Mouse (Mus musculus) neural tube, embryonic 12.5 days (tissue): ENCODE measurements at regions not wholly inside any gene's neighbourhood (a gene's known extent, or its start where the extent isn't known, plus 50 kb on each side); places are given as distances from the start of the nearest gene placed in this dataset.
"Not testable (repeated sequence)": the region's sequence is repeated elsewhere in the genome, so short reads cannot be mapped to it uniquely, and the experiment has no call there.

Experiments used
- ATAC-seq: fragments of 200-750 bp; cut with Nextera tagmentation; 2 replicates; pipeline ENCODE4 v1.8.0; 2017; ENCODE audit warnings: low read depth, mild to moderate bottlenecking, moderate TSS enrichment, moderate library complexity; ENCODE audit not compliant: low FRiP score
- H3K27ac ChIP-seq: fragments of 300-500 bp; sonication (generic); 2 replicates; pipeline ENCODE4 v1.5.1; 2016
- H3K27me3 ChIP-seq: fragments of 300-500 bp; sonication (generic); replicated peaks from 2 replicates; pipeline ENCODE4 v1.6.1; 2016; ENCODE audit warnings: mild to moderate bottlenecking
- H3K36me3 ChIP-seq: fragments of 300-500 bp; sonication (generic); 2 replicates; pipeline ENCODE4 v1.6.1; 2016; ENCODE audit warnings: mild to moderate bottlenecking
- H3K4me1 ChIP-seq: fragments of 300-500 bp; sonication (generic); 2 replicates; pipeline ENCODE4 v1.6.1; 2016
- H3K4me2 ChIP-seq: fragments of 300-500 bp; sonication (generic); replicated peaks from 2 replicates; pipeline ENCODE4 v1.6.1; 2016; ENCODE audit warnings: mild to moderate bottlenecking
- H3K4me3 ChIP-seq: fragments of 300-500 bp; sonication (generic); 2 replicates; pipeline ENCODE4 v1.5.1; 2016
- H3K9ac ChIP-seq: fragments of 300-500 bp; sonication (generic); 2 replicates; pipeline ENCODE4 v1.6.1; 2016; ENCODE audit warnings: mild to moderate bottlenecking
- H3K9me3 ChIP-seq: fragments of 300-500 bp; sonication (generic); 2 replicates; pipeline ENCODE4 v1.6.1; 2016; ENCODE audit warnings: mild to moderate bottlenecking
- WGBS: fragments of 180-500 bp; shearing (Covaris S2); methylation state at CpG from one replicate; pipeline ENCODE4 v1.1.7; 2016; 5-methylcytosine and 5-hydroxymethylcytosine counted together

GRCm38 (mm10) chr15:9954941-9955340, 206.3 kb upstream of the Spef2 start:
- Histone ChIP-seq H3K36me3 (no peaks in the 10 kb centered on the region), H3K4me3 (no peak overlapping the region), H3K27ac (no peak overlapping the region), H3K9ac (no peak overlapping the region), H3K9me3 (no peaks in the 10 kb centered on the region), H3K4me2 (no peak overlapping the region), H3K4me1 (no peaks in the 10 kb centered on the region), H3K27me3 (no peaks in the 10 kb centered on the region)
- no peak for ATAC-seq
- WGBS: 84% methylated on average over 2 of the region's 2 CpGs

GRCm38 (mm10) chr15:9974999-9975398, 202.0 kb upstream of the Prlr start:
- Histone ChIP-seq H3K4me2 (no peak overlapping the region), H3K27ac (no peak overlapping the region), H3K27me3 (no peaks in the 10 kb centered on the region), H3K9me3 (no peaks in the 10 kb centered on the region), H3K36me3 (no peaks in the 10 kb centered on the region), H3K9ac (no peak overlapping the region), H3K4me3 (no peak overlapping the region), H3K4me1 (no peaks in the 10 kb centered on the region)
- ATAC-seq: no peak
- 79% methylated on average over 4 of the region's 4 CpGs for WGBS

DNA sequence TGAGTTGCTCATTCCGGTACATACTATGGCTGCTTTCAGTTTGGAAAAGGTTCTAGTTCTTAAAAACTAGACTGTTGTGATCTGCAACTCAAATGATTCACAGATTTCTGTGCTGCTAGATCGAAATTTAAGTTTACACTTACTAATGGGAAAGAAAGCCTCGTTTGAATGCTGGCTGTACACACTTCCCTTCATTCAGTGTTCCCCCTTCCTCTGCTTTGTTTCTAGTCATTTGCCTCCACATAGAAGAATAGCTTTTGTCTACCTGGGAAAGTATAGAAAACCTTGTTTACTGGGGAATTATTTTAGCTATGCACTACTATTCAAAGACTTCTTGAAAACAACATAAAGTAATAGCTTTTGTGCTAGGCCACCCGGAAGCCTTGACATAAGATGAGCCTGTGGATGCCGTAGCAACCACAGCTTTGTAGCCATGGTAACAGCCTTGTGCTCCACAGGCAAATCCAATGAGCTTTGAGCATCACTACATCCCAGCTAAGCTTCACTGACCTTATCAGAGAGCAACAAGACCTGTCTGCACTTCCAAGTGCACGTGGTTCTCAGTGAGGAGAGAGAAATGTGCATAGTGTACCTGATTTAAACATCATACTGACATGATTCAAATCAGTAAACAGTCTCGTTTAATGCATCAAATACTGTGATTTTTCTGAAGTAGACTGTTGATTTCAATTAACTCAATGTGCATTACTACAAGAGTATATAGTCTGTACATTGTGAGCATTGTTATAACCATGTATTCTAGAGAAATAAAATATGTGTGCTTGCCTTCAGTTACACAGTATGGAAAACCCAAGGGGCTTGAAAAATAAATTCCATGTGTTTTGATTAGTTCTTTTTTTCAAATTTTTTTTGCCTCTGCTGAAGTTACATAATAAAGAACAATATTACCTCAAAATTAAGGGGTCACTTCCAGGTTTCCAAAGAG, 165.5 kb upstream of the Prlr start:
- no peak overlapping the region for H3K4me2 ChIP-seq
- no peak overlapping the region for H3K9ac ChIP-seq
- H3K27ac ChIP-seq: no peak overlapping the region
- H3K4me3 ChIP-seq: no peak overlapping the region
- WGBS: 47% methylated on average over 7 of the region's 7 CpGs
- no peaks in the 10 kb centered on the region for H3K9me3 ChIP-seq
- no peaks in the 10 kb centered on the region for H3K36me3 ChIP-seq
- H3K27me3 ChIP-seq: no peaks in the 10 kb centered on the region
- peak; percentile 97 for ATAC-seq
- H3K4me1 ChIP-seq: no peaks in the 10 kb centered on the region

DNA sequence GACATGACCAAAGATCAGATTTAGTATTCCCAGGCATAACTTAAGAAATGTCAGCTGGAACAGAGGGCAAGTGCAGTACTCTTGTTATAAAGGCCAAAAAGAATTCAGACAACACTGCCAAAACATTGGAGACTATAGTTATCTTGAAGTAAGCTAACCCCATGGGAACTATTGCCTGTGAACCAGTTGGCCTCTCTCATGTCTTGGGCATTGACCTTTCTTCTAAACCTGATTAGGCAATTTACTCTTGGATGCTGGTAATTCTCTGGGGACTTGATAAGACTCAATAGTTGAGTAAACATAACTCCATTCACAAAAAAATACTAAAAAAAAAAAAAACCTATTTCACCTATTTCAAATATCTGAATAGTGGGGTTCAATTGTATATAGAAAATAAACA, 159.8 kb upstream of the Prlr start:
- no peak overlapping the region for H3K9ac ChIP-seq
- no peaks in the 10 kb centered on the region for H3K27me3 ChIP-seq
- no peaks in the 10 kb centered on the region for H3K9me3 ChIP-seq
- no peaks in the 10 kb centered on the region for H3K36me3 ChIP-seq
- H3K4me3 ChIP-seq: no peak overlapping the region
- no peak overlapping the region for H3K4me2 ChIP-seq
- no peak overlapping the region for H3K27ac ChIP-seq
- no peak for ATAC-seq
- H3K4me1 ChIP-seq: no peaks in the 10 kb centered on the region

GRCm38 (mm10) chr15:10029902-10030301, 147.1 kb upstream of the Prlr start:
- Histone ChIP-seq H3K4me3 (no peak overlapping the region), H3K27ac (no peak overlapping the region), H3K9me3 (no peaks in the 10 kb centered on the region), H3K9ac (no peak overlapping the region), H3K4me1 (no peaks in the 10 kb centered on the region), H3K27me3 (no peaks in the 10 kb centered on the region), H3K36me3 (no peaks in the 10 kb centered on the region), H3K4me2 (no peak overlapping the region)
- 87% methylated on average over 4 of the region's 4 CpGs for WGBS
- no peak for ATAC-seq

DNA sequence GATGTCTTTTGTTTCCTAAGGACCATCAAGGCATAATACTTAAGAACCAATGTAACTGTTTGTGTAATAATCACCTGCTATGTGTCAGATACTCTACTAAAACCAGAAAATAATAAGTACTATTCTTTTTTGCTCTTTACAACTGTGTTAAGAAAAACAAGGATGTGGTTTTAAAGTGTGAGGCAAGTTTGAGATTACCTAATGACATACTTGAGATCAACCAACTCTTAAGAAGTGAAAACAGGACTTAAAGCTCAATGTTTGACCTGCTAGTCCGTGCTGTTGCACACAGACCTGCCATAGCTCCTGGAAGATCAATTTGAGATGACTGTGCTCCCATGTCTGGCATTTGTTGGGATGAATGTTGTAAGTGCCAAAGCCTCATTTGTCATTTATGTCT, 141.5 kb upstream of the Prlr start:
- no peaks in the 10 kb centered on the region for H3K27me3 ChIP-seq
- no peaks in the 10 kb centered on the region for H3K4me1 ChIP-seq
- no peak overlapping the region for H3K4me3 ChIP-seq
- WGBS: 69% methylated on average over 1 of the region's 1 CpGs
- H3K9me3 ChIP-seq: no peaks in the 10 kb centered on the region
- H3K9ac ChIP-seq: no peak overlapping the region
- ATAC-seq: no peak
- H3K27ac ChIP-seq: no peak overlapping the region
- no peak overlapping the region for H3K4me2 ChIP-seq
- no peaks in the 10 kb centered on the region for H3K36me3 ChIP-seq

DNA sequence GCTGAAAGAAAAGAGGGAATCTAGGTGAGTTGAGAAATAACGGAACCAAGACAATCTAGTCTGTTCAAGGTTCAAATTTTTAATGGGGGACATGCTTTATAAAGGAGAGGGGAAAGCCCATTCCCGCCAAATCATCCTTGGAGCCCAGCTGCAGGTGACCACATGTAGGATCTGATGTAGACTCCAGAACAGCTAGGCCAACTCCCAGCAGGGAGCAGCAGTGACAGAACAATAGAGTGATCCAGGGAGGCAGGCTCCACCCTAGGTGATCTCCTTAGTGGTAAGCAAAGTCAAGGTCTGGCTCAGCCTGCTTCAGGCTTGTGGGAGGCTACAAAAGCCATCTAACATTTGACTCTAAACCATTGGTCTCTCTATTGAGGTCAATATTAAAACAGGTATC, 140.5 kb upstream of the Prlr start:
- not testable (repeated sequence) for ATAC-seq, H3K9me3 ChIP-seq, H3K4me2 ChIP-seq, H3K36me3 ChIP-seq, H3K4me1 ChIP-seq, H3K27me3 ChIP-seq, H3K9ac ChIP-seq, H3K4me3 ChIP-seq, H3K27ac ChIP-seq
- WGBS: 88% methylated on average over 2 of the region's 2 CpGs

DNA sequence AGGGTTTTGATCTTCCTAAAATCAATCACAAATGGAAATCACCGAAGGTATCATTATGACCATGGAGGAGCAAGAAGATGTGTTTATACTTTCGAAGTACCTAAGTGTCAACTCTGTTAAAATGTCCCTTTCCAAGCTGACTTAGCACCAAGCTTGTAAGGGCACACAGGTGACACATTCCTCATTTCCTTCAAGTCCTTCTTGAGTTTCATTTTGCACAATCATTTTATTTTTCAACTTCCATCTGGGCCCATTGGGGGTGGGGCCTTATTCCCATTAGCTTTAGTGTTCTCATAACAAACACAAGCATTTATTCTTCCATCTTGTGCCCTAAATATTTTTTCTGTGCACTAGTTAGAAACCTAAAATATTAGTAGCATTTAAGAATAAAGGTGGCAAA, 103.5 kb upstream of the Prlr start:
- H3K27ac ChIP-seq: no peak overlapping the region
- H3K9me3 ChIP-seq: no peaks in the 10 kb centered on the region
- H3K4me2 ChIP-seq: no peak overlapping the region
- H3K4me1 ChIP-seq: no peaks in the 10 kb centered on the region
- no peaks in the 10 kb centered on the region for H3K36me3 ChIP-seq
- no peak overlapping the region for H3K9ac ChIP-seq
- ATAC-seq: no peak
- no peaks in the 10 kb centered on the region for H3K27me3 ChIP-seq
- 86% methylated on average over 2 of the region's 2 CpGs for WGBS
- H3K4me3 ChIP-seq: no peak overlapping the region

GRCm38 (mm10) chr15:10074916-10075315, 102.1 kb upstream of the Prlr start:
- Histone ChIP-seq H3K27me3 (no peaks in the 10 kb centered on the region), H3K4me2 (no peak overlapping the region), H3K27ac (no peak overlapping the region), H3K36me3 (no peaks in the 10 kb centered on the region), H3K9ac (no peak overlapping the region), H3K4me3 (no peak overlapping the region), H3K9me3 (no peaks in the 10 kb centered on the region), H3K4me1 (no peaks in the 10 kb centered on the region)
- 80% methylated on average over 9 of the region's 9 CpGs for WGBS
- ATAC-seq: no peak

GRCm38 (mm10) chr15:10075391-10076060, 101.5 kb upstream of the Prlr start:
- H3K27me3 ChIP-seq: no peaks in the 10 kb centered on the region
- no peak overlapping the region for H3K4me3 ChIP-seq
- WGBS: 69% methylated on average over 10 of the region's 10 CpGs
- no peak for ATAC-seq
- H3K4me2 ChIP-seq: no peak overlapping the region
- H3K36me3 ChIP-seq: no peaks in the 10 kb centered on the region
- H3K27ac ChIP-seq: no peak overlapping the region
- no peak overlapping the region for H3K9ac ChIP-seq
- no peaks in the 10 kb centered on the region for H3K4me1 ChIP-seq
- no peaks in the 10 kb centered on the region for H3K9me3 ChIP-seq

DNA sequence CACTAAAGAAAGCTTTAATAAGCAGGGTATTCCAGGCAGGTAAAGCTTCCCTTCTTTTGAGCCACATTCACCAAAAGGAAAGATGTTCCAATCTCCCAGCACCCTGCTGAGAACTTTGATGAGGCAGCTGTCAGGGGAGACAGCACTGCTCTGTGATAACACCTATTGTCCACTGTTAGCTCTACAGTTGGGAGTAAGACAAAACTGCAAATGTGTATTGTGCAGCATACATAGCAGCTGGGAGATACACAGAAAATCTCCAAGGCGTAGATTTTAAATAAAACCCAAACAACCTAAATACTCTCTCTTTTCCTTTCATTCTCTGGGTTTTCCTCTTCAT, 101.0 kb upstream of the Prlr start:
- Histone ChIP-seq H3K4me3 (no peak overlapping the region), H3K9ac (no peak overlapping the region), H3K36me3 (no peaks in the 10 kb centered on the region), H3K27me3 (no peaks in the 10 kb centered on the region), H3K4me1 (no peaks in the 10 kb centered on the region), H3K4me2 (no peak overlapping the region), H3K9me3 (no peaks in the 10 kb centered on the region), H3K27ac (no peak overlapping the region)
- 78% methylated on average over 1 of the region's 1 CpGs for WGBS
- no peak for ATAC-seq

- Histone ChIP-seq H3K27ac (no peak overlapping the region), H3K4me1 (no peaks in the 10 kb centered on the region), H3K9ac (no peak overlapping the region), H3K27me3 (no peaks in the 10 kb centered on the region), H3K36me3 (no peaks in the 10 kb centered on the region), H3K4me3 (no peak overlapping the region), H3K4me2 (no peak overlapping the region), H3K9me3 (no peaks in the 10 kb centered on the region)
- 93% methylated on average over 2 of the region's 2 CpGs for WGBS
- ATAC-seq: no peak
These were observed 98.6 kb upstream of the Prlr start for GRCm38 (mm10) chr15:10078434-10078833.

GRCm38 (mm10) chr15:10079510-10079909, 97.5 kb upstream of the Prlr start:
- Histone ChIP-seq H3K27me3 (no peaks in the 10 kb centered on the region), H3K4me1 (no peaks in the 10 kb centered on the region), H3K9ac (no peak overlapping the region), H3K9me3 (no peaks in the 10 kb centered on the region), H3K4me3 (no peak overlapping the region), H3K27ac (no peak overlapping the region), H3K36me3 (no peaks in the 10 kb centered on the region), H3K4me2 (no peak overlapping the region)
- WGBS: 93% methylated on average over 4 of the region's 4 CpGs
- no peak for ATAC-seq
